Mouse (Mus musculus): Measurements from ENCODE around the gene Sipa1l3.

The Sipa1l3 gene

GRCm38 (mm10) chr7:29406855-29407254 is 111.6 kb downstream of the Sipa1l3 start:
- DNase-seq, result no peak

GRCm38 (mm10) chr7:29404126-29404525 is 114.3 kb downstream of the Sipa1l3 start:
- no peak for DNase-seq

- peak; percentile 61 for DNase-seq
Measured at GRCm38 (mm10) chr7:29402015-29402414, 116.4 kb downstream of the Sipa1l3 start.

- DNase-seq, result peak; percentile 84
Measured at GRCm38 (mm10) chr7:29400451-29400850, 118.0 kb downstream of the Sipa1l3 start.

- DNase-seq, result peak; percentile 71
Measured at GRCm38 (mm10) chr7:29399056-29399455, 119.4 kb downstream of the Sipa1l3 start.

- peak; percentile 86 for DNase-seq
Measured at GRCm38 (mm10) chr7:29397486-29397885, 121.0 kb downstream of the Sipa1l3 start.

- DNase-seq, result peak; percentile 88
Measured at GRCm38 (mm10) chr7:29396943-29397340, 121.5 kb downstream of the Sipa1l3 start.

GRCm38 (mm10) chr7:29396216-29396942 is 122.1 kb downstream of the Sipa1l3 start:
- DNase-seq, result peak; percentile 76

GRCm38 (mm10) chr7:29395179-29395578 is 123.3 kb downstream of the Sipa1l3 start:
- peak; percentile 88 for DNase-seq

GRCm38 (mm10) chr7:29393292-29393691 is 125.1 kb downstream of the Sipa1l3 start:
- peak; percentile 79 for DNase-seq

GRCm38 (mm10) chr7:29392805-29393204 is 125.6 kb downstream of the Sipa1l3 start:
- peak; percentile 74 for DNase-seq

- DNase-seq, result peak; percentile 93
Measured at GRCm38 (mm10) chr7:29391761-29392512, 126.5 kb downstream of the Sipa1l3 start.

- peak; percentile 79 for DNase-seq
Measured at GRCm38 (mm10) chr7:29391112-29391760, 127.2 kb downstream of the Sipa1l3 start.

- no peak for DNase-seq
Measured at GRCm38 (mm10) chr7:29390234-29390633, 128.2 kb downstream of the Sipa1l3 start.

GRCm38 (mm10) chr7:29387524-29388068 is 130.8 kb downstream of the Sipa1l3 start:
- no peak for DNase-seq

- DNase-seq, result no peak
Measured at GRCm38 (mm10) chr7:29386349-29386748, 132.1 kb downstream of the Sipa1l3 start.

GRCm38 (mm10) chr7:29385791-29386190 is 132.7 kb downstream of the Sipa1l3 start:
- peak; percentile 83 for DNase-seq

GRCm38 (mm10) chr7:29383255-29383654 is 135.2 kb downstream of the Sipa1l3 start:
- DNase-seq, result peak; percentile 97

- DNase-seq, result peak; percentile 85
Measured at GRCm38 (mm10) chr7:29381466-29382040, 136.9 kb downstream of the Sipa1l3 start.

- peak; percentile 86 for DNase-seq
Measured at GRCm38 (mm10) chr7:29374054-29374453, 144.4 kb downstream of the Sipa1l3 start.

- no peak for DNase-seq
Measured at GRCm38 (mm10) chr7:29372123-29372522, 146.3 kb downstream of the Sipa1l3 start.

- no peak for DNase-seq
Measured at GRCm38 (mm10) chr7:29370031-29370430, 148.4 kb downstream of the Sipa1l3 start.

GRCm38 (mm10) chr7:29368004-29368320 is 150.5 kb downstream of the Sipa1l3 start:
- no peak for DNase-seq
